Mouse (Mus musculus) stomach, embryonic 14.5 days (tissue): ENCODE results near the gene Ptprr. TPM values are rescaled to one million over a fixed set of nuclear protein-coding genes. Genes with fewer than 3 reads are reported as not detected.

Experiments used
- ATAC-seq: fragments of 200-750 bp; cut with Nextera tagmentation; 2 replicates; pipeline ENCODE4 v1.8.0; 2017; ENCODE audit warnings: low read depth, moderate TSS enrichment; ENCODE audit not compliant: insufficient number of reproducible peaks, insufficient read depth, low FRiP score
- H3K27ac ChIP-seq: fragments of 300-500 bp; sonication (generic); 2 replicates; pipeline ENCODE4 v1.5.1; 2014; ENCODE audit warnings: mild to moderate bottlenecking, low read length, moderate library complexity, mixed read lengths
- H3K27me3 ChIP-seq: fragments of 300-500 bp; sonication (generic); 2 replicates; pipeline ENCODE4 v1.6.1; 2014; ENCODE audit warnings: low read length, control low read depth, mixed read lengths; ENCODE audit not compliant: control insufficient read depth, insufficient read depth
- H3K36me3 ChIP-seq: fragments of 300-500 bp; sonication (generic); 2 replicates; pipeline ENCODE4 v1.6.1; 2014; ENCODE audit warnings: mild to moderate bottlenecking, control low read depth, low read length, moderate library complexity, mixed read lengths; ENCODE audit not compliant: control insufficient read depth, insufficient read depth
- H3K4me1 ChIP-seq: fragments of 300-500 bp; sonication (generic); 2 replicates; pipeline ENCODE4 v1.6.1; 2014; ENCODE audit warnings: low read length, control low read depth, mixed read lengths; ENCODE audit not compliant: control insufficient read depth, insufficient read depth
- H3K4me2 ChIP-seq: fragments of 300-500 bp; sonication (generic); replicated peaks from 2 replicates; pipeline ENCODE4 v1.6.1; 2014; ENCODE audit warnings: low read depth, low read length, control low read depth
- H3K4me3 ChIP-seq: fragments of 300-500 bp; sonication (generic); 2 replicates; pipeline ENCODE4 v1.5.1; 2014; ENCODE audit warnings: low read depth, low read length, control low read depth
- H3K9ac ChIP-seq: fragments of 300-500 bp; sonication (generic); replicated peaks from 2 replicates; pipeline ENCODE4 v1.6.1; 2014; ENCODE audit warnings: low read depth, mild to moderate bottlenecking, control low read depth, low read length, moderate library complexity, mixed read lengths
- H3K9me3 ChIP-seq: fragments of 300-500 bp; sonication (generic); 2 replicates; pipeline ENCODE4 v1.6.1; 2016; ENCODE audit warnings: low read depth, low read length, control low read depth; ENCODE audit not compliant: control insufficient read depth
- WGBS: fragments of 180-500 bp; shearing (Covaris S2); extraction: QIAGEN DNeasy Blood & Tissue Kit; methylation state at CpG from one replicate; pipeline ENCODE4 v1.1.7; 2014; 5-methylcytosine and 5-hydroxymethylcytosine counted together
- polyA plus RNA-seq: library from polyadenylated mRNA; unstranded; fragments of >200 nt; fragmentation: Nextera tagmentation; extraction: Ambion mirVana; gene quantifications from 2 replicates; pipeline ENCODE4 v1.2.1, GENCODE M21; 2014

Gene Ptprr
- polyA plus RNA-seq, 1 experiment from 2014 or later: 2.3 TPM

- no peaks in the 10 kb centered on the region for H3K4me1 ChIP-seq
- ATAC-seq: no peak
- H3K27ac ChIP-seq: no peak overlapping the region
- H3K9ac ChIP-seq: no peak overlapping the region
- H3K9me3 ChIP-seq: no peaks in the 10 kb centered on the region
- H3K4me3 ChIP-seq: no peak overlapping the region
- H3K27me3 ChIP-seq: no peaks in the 10 kb centered on the region
- H3K36me3 ChIP-seq: no peaks in the 10 kb centered on the region
- no peak overlapping the region for H3K4me2 ChIP-seq
- WGBS: 79% methylated on average over 5 of the region's 5 CpGs
These were observed 136.7 kb downstream of the Ptprr start for GRCm38 (mm10) chr10:116154707-116155106.

- H3K9me3 ChIP-seq: no peaks in the 10 kb centered on the region
- H3K4me2 ChIP-seq: no peak overlapping the region
- ATAC-seq: no peak
- H3K4me3 ChIP-seq: no peak overlapping the region
- no peaks in the 10 kb centered on the region for H3K36me3 ChIP-seq
- no peaks in the 10 kb centered on the region for H3K4me1 ChIP-seq
- 91% methylated on average over 1 of the region's 1 CpGs for WGBS
- no peaks in the 10 kb centered on the region for H3K27me3 ChIP-seq
- no peak overlapping the region for H3K9ac ChIP-seq
- no peak overlapping the region for H3K27ac ChIP-seq
These were observed 138.7 kb downstream of the Ptprr start for GRCm38 (mm10) chr10:116156699-116157098.

- Histone ChIP-seq H3K4me1 (no peaks in the 10 kb centered on the region), H3K27me3 (no peaks in the 10 kb centered on the region), H3K9me3 (no peaks in the 10 kb centered on the region), H3K27ac (no peak overlapping the region), H3K36me3 (no peaks in the 10 kb centered on the region), H3K4me3 (no peak overlapping the region), H3K9ac (no peak overlapping the region), H3K4me2 (no peak overlapping the region)
- no peak for ATAC-seq
- 71% methylated on average over 10 of the region's 12 CpGs for WGBS
These were observed 144.3 kb downstream of the Ptprr start for GRCm38 (mm10) chr10:116162338-116162737.

GRCm38 (mm10) chr10:116175324-116175883 is 157.4 kb downstream of the Ptprr start:
- Histone ChIP-seq H3K4me2 (no peak overlapping the region), H3K36me3 (no peaks in the 10 kb centered on the region), H3K4me3 (no peak overlapping the region), H3K27me3 (no peaks in the 10 kb centered on the region), H3K4me1 (0 out of 2 replicates have a peak, but pooled peaks cover 5% of the 10 kb centered on the region), H3K27ac (no peak overlapping the region), H3K9me3 (no peaks in the 10 kb centered on the region), H3K9ac (no peak overlapping the region)
- WGBS: 42% methylated on average over 10 of the region's 10 CpGs
- no peak for ATAC-seq

- 0 out of 2 replicates have a peak, but pooled peaks have one; percentile 28 for ATAC-seq
- Histone ChIP-seq H3K9ac (no peak overlapping the region), H3K4me2 (peak overlapping the region; percentile 44)
These were observed 159.6 kb downstream of the Ptprr start for GRCm38 (mm10) chr10:116177390-116178179.

GRCm38 (mm10) chr10:116181235-116181634 is 163.2 kb downstream of the Ptprr start:
- WGBS: 87% methylated on average over 5 of the region's 5 CpGs
- H3K4me1 ChIP-seq: 0 out of 2 replicates have a peak, but pooled peaks cover 5% of the 10 kb centered on the region
- no peak overlapping the region for H3K4me3 ChIP-seq
- H3K27me3 ChIP-seq: no peaks in the 10 kb centered on the region
- H3K4me2 ChIP-seq: no peak overlapping the region
- H3K27ac ChIP-seq: no peak overlapping the region
- no peaks in the 10 kb centered on the region for H3K36me3 ChIP-seq
- no peaks in the 10 kb centered on the region for H3K9me3 ChIP-seq
- no peak for ATAC-seq
- no peak overlapping the region for H3K9ac ChIP-seq

More at GRCm38 (mm10) chr10:116177390-116178179, 159.6 kb downstream of the Ptprr start:
- Histone ChIP-seq H3K4me3 (peak overlapping the region; percentile 26), H3K27me3 (no peaks in the 10 kb centered on the region), H3K36me3 (no peaks in the 10 kb centered on the region), H3K9me3 (no peaks in the 10 kb centered on the region), H3K4me1 (0 out of 2 replicates have a peak, but pooled peaks cover 5% of the 10 kb centered on the region), H3K27ac (no peak overlapping the region)
- 13% methylated on average over 21 of the region's 21 CpGs for WGBS

- no peak overlapping the region for H3K9ac ChIP-seq
- H3K4me1 ChIP-seq: 0 out of 2 replicates have a peak, but pooled peaks cover 4% of the 10 kb centered on the region
- no peak overlapping the region for H3K27ac ChIP-seq
- ATAC-seq: no peak
- H3K36me3 ChIP-seq: no peaks in the 10 kb centered on the region
- no peaks in the 10 kb centered on the region for H3K9me3 ChIP-seq
- H3K4me2 ChIP-seq: no peak overlapping the region
- no peak overlapping the region for H3K4me3 ChIP-seq
- H3K27me3 ChIP-seq: no peaks in the 10 kb centered on the region
- WGBS: 84% methylated on average over 5 of the region's 5 CpGs
These were observed 164.2 kb downstream of the Ptprr start for GRCm38 (mm10) chr10:116182221-116182620.

- Histone ChIP-seq H3K4me1 (no peaks in the 10 kb centered on the region), H3K9ac (no peak overlapping the region), H3K4me3 (no peak overlapping the region), H3K27me3 (no peaks in the 10 kb centered on the region), H3K27ac (no peak overlapping the region), H3K9me3 (no peaks in the 10 kb centered on the region), H3K36me3 (no peaks in the 10 kb centered on the region), H3K4me2 (no peak overlapping the region)
- 44% methylated on average over 3 of the region's 3 CpGs for WGBS
- ATAC-seq: no peak
These were observed 165.2 kb downstream of the Ptprr start for GRCm38 (mm10) chr10:116183258-116183657.
